Mouse (Mus musculus): ENCODE results near the gene Dlx1.

The Dlx1 gene

DNA sequence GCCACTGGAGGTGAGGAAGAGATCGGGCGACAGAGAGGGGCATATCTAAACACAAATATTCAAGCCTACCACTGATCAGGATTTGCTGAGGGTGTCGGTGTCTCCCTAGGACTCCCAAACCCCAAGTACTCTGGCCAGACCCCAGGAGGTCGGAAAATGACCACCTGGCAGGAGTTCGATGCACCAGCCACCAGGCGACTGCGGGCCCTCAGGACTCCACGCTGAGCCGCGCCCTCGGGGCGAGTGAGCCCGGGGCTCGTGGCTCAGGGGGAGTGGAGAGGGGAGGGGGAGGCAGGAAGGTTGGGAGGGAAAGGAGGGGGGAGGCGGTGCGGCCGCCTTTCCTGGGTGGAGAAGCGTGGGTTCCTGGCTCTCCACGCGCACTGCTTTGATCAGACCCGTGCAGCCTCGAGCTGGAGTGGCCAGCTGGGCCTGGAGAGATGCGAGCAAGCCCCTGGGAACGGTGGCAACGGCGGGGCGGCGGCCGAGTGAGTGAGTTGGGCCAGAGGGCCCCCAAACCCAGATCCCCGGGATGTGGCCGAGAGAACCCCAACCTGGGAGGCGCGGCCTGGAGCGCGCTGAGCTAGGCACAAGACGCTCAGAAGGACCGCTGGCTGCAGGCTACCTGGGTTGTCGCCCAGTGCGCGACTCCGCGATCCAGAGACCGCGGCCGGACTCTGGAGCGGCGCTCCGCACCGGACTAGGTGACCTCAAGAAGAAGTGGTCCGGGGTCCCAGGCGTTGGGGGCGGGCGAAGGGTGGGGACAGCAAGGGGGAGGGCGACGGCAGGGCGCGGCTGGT lies 999 bp downstream of the Dlx1 start:
- DNase-seq (ENCODE audit: low spot score in 2 of 2): peak; percentile 41 to 44

DNA sequence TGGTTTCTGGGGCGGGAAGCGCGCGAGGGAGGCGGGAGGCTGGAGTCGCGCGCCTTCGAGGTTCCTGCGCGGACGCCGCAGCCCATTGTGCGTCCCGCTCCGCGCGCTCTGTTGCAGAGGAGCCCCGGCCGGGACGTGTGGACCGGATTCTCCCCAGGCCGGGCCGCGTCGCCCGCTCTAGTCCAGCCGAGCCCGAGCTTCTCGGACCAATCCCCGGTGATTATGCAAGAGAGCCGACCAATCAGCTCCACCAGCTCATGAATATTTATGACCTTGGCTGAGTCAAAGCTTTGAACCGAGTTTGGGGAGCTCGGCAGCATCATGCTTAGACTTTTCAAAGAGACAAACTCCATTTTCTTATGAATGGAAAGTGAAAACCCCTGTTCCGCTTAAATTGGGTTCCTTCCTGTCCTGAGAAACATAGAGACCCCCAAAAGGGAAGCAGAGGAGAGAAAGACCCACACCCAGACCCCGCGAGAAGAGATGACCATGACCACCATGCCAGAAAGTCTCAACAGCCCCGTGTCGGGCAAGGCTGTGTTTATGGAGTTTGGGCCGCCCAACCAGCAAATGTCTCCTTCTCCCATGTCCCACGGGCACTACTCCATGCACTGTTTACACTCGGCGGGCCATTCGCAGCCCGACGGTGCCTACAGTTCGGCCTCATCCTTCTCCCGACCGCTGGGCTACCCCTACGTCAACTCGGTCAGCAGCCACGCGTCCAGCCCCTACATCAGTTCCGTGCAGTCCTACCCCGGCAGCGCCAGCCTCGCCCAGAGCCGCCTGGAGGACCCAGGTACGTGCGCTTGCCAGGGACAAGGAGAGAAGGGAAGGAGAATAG lies 1.8 kb downstream of the Dlx1 start:
- DNase-seq (ENCODE audit: low spot score in 2 of 2): peak; percentile 81 to 83

DNA sequence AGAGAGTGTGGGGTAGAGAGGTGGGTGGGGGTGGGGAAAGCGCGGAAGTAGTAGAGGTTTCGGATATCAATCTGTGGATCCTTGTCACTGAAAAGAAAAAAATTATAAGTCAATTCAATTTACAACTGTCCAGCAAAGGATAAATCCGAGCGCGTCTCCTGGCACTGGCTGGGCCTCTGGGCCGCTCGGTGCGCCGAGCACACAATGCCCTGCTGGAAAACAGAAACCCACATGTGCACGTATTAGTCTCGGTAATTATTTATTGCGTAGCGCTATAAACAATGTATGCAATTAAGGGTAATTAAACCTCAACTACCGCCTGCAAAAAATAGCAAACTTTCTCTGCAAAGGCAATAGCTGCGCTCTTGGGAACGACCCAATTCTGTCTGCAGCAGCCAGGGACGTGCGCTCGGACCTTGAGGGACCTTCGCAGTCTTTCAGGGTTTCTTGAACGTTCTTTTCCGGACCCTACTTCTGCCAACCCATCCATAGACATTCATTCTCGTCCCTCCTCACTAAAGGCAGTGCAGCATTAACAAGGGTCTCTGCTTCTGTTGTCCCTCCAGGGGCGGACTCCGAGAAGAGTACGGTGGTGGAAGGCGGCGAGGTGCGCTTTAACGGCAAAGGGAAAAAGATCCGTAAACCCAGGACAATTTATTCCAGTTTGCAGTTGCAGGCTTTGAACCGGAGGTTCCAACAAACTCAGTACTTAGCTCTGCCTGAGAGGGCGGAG lies 2.6 kb downstream of the Dlx1 start:
- DNase-seq (ENCODE audit: low spot score in 2 of 2): no peak

DNA sequence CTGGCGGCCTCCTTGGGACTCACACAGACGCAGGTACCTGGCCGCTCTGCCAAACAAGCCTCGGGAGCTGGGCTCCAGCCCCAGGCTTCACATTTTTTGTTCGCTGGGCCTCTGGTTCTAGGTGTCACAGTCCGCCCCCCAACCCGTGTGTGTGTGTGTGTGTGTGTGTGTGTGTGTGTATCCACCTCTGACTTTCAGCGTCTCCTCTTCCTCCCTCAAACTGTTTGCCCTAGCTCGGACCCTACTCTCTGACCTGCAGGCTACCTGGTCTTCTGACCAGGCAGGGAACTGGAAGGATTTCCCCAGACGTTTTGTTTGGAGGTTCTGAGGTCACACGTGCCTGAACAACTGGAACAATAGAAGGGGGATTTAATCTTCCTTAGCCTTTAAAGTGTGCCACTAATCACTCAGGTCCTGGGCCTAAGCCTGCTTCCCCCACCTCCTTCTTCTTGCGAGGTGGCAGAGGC lies 3.2 kb downstream of the Dlx1 start:
- no peak for DNase-seq (ENCODE audit: low spot score in 2 of 2)

DNA sequence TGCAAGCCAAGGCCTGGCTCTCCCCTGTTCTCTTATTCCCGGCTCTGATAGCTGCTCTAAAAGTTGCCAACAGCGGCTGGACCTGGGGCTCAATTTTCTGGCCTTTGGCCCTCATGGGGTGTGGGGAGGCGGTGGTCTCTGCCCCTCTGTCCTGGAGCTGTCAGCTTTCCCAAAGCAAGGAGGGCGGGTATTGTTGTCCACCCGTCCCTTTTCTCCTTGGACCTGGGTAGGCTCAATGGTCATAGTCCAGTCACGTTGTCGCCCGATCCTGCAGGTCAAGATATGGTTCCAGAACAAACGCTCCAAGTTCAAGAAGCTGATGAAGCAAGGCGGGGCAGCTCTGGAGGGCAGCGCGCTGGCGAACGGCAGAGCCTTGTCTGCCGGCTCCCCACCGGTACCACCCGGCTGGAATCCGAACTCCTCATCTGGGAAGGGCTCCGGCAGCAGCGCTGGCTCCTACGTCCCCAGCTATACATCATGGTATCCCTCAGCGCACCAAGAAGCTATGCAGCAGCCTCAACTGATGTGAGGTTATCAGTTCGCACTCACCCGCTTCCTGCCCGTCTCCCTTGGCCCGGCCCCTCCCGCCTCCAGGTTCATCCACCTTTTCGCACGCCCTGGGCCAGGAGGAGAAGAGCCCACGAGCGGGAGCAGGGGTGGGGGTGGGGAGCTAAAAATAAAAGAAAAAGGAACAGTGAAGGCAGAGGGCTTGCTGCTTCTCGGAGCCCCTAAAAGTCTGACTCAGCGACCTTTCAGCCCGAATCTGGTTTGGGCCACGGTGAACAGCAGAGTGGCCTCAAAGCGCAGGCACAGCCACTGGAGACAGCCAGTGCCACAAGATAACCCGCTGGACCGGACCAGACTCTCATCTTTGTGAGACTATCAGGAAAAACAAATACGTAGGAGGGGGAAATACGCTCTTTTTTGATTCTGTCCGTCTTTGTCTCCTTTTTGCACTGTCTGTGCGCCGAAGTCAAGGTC lies 4.4 kb downstream of the Dlx1 start:
- no peak for DNase-seq (ENCODE audit: low spot score in 2 of 2)

DNA sequence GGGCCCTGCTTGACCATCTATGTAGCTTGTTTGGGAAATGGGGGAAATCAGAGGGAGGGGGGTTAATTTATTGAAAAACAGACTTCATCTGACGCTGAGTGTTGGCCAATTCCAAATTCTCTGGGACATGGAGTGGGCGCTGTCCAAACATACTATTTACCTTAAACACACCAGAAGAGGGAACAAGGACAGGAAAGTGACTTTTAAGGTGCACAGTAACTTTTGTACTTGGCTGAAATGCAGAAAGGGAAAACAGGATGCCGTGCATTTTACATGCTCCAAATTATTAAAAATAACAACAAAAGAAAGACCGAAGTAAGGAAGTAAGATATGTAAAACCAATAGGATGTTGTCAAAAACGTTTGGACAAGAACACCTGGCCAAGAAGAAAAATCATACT lies 5.2 kb downstream of the Dlx1 start:
- no peak for DNase-seq (ENCODE audit: low spot score in 2 of 2)

DNA sequence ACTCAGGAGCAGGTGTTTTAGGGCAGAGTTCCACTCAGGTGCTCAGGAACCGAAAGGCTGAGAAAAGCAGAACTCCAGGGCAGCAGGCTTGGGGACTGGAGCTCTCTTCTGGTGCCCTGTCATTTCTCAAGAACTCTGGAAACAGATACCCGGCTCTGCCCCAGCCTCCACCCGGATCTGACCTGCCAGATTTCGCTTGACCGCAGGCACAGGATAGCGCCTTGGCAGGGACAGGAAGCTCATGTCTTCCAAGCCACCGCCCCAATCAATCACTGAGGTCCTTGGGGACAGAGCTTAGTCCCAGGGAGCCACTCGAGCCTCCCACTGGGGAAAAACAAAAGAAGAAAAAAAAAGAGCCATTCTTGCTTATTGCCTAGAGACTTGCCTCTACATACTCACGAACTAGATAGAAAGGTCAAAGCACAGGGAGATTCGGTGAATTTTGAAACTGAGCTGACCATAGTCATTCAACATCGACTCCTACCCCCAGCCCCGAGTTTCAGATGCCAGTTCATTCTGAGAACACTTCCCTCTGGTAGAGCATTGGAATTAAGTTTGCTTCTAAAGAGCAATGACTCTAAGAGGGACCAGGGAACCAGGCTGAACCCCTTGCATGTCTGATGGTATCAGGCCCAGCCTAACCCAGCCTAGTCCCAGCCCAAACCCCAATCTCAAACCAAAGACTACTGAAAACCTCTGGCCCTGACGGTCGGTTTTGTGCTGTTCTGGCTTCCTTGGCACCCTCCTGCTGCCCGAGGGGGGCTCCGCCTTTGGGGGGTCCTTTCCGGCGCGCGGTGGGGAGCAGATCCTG lies 6.5 kb downstream of the Dlx1 start:
- DNase-seq (ENCODE audit: low spot score in 2 of 2): no peak

DNA sequence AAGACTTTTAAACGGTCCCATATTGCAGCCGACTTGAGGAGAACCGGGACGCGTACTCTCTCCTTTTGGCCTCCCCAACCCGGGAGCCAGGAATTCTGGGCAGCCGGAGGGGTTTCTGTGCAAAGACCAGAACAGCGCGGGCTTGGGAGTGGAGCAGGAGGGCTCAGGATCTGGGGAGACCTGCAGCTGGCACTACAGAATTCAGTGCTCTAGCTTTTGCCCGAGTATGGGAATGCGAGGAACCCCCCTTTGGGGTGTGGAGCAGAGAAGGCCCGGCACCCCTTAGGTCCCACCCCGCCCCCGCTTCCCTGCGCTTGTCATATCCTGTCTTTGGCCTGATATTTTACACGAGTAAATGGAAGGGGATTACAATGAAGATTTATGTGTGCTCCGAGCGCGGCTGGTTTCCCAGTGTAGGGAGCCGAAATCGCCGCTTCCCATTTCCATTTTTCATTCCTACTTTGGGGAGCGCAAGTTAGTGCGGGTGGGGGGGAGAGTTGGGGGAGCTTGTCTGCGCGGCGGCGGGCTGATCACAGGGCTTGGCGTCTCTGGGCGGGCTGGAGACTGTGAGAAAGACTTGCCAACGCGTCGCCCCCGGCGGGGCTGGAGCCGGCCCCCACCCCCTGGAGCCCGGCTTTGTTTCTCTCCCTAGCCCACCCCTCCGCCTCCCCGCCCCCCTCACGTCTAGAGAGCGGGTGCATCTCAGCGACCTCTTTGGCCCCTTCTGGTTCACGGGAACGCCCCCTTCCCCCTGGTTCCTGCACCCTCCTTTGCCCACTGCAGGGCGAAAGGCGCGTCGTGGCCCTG lies 12.9 kb downstream of the Dlx1 start:
- peak in 1 of 2 experiments; percentile 51 for DNase-seq (ENCODE audit: low spot score in 2 of 2)

DNA sequence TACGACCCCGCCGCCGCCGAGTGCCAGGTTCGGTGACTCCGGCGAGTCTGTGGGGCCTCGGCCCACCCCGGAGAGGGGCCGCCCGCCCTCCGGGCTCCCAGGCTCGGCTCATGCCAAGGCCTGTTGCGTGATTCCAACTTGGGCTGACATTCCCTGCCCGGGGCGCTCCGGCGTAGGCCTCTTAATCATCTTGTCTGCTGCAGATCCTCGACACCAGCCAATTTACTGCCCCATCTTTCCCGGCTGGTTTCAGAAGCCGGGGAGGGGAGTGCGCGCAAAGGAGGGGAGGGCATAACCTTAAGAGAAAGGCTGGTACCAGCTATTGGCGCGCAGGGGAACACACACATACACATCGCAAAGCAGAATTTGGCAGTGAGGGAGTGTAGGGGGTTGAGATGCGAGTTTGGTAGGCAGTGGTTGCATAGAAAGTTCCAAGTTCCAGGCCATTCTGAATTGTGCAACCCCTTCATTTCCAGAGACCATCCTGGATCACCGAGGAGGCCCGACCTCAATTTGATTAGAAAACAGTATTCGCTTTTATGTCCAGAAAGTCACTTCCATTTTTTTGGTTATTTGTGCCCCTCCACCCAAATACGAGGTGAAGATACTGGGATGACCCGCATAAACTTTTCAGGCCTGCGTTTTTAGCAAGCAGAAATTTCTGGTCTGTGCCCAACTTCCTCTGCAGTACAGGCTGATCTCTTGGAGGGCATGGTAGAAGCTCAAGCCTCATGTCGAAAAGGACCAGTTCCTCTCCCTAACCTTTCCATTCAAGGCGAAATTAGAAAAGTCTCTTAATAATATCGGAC lies 13.7 kb downstream of the Dlx1 start:
- DNase-seq (ENCODE audit: low spot score in 2 of 2): no peak

DNA sequence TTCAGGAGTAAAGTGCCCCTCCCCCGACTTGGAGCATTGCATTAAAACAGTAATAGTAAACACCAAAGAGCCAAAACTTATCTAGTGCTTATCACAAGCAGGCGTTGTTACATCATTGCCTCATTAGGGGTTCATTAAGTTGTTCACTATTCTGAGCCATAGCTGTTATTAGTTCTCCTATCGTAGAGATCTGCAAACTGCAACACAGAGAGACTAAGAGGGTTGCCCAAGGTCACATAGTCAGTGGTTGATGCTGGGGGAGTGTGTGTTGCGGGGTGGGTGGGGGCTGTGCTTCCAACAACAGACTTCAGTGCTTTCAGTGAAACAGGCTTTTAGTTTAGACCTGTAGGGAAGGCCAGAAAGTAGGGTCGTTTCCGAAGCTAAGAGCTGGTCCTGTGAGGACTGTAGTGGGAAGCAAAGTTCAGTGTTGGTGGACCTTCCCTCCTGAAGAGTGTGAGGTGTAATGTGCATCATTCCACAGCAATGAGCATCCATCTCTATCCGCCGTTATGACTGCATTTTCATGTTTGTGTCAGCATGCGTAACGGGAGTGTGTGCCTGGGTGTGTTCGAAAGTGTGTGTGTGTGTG lies 14.4 kb downstream of the Dlx1 start:
- DNase-seq (ENCODE audit: low spot score in 2 of 2): no peak

DNA sequence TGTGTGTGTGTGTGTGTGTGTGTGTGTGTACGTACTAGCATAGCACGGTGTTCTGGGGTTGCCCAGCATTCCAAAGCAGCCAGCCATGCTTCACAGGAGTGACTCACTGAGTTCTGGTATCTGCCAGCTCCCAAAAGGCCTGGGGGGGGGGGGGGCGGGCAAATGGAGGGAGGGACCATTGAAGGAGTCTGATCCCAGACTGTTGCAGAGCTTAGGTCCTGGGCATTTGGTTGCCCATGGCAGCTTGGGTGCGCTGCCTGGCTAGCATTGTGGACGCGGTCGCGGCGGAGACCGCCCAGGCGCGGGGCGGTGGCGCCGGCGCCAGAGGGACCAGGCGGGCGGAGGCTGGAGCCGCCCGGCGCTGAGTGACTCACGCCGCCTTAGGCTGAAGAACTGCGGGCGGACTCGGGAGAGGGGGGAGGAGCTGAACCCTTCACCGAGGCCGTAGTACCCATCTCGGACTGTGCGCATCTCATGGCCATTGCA lies 14.9 kb downstream of the Dlx1 start:
- DNase-seq (ENCODE audit: low spot score in 2 of 2): no peak

DNA sequence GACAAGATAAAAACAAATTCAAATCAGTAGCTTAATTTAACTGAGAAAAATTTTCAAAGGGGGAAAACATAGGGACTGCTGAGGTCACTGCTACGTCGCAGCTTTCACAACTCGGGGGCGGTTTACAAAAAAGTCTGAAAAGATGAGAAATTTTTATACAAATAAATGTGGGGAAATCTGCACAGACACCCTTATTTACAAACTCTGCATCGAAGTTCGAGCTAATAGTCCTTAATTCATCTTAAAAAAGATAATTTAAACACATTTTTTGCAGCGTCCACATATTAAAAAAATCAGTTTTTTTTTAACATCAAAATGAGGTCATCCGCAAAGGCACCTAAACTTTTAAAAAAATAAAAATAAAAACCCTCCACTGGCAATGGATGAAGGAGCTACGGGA lies 15.6 kb downstream of the Dlx1 start:
- no peak for DNase-seq (ENCODE audit: low spot score in 2 of 2)

DNA sequence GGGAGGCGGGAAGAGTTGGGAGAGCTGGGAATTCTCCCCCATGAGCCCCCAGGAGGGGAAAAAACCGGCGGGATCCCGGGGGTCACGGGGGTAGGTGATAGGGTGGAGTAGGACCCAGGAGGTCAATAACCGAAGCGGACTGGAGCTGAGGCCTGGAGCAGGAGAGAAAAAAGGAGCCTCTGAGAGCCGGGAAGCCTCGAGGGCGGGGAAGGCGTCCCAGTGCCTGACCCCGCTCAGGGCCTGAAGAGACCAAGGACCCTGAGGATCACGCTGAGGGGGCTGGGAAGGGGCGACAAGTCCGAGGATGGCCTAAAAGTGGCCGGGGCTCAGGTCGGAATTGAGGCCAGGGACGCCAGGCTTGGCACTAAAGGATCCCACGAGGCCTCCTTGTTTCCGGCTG lies 16.0 kb downstream of the Dlx1 start:
- no peak for DNase-seq (ENCODE audit: low spot score in 2 of 2)

DNA sequence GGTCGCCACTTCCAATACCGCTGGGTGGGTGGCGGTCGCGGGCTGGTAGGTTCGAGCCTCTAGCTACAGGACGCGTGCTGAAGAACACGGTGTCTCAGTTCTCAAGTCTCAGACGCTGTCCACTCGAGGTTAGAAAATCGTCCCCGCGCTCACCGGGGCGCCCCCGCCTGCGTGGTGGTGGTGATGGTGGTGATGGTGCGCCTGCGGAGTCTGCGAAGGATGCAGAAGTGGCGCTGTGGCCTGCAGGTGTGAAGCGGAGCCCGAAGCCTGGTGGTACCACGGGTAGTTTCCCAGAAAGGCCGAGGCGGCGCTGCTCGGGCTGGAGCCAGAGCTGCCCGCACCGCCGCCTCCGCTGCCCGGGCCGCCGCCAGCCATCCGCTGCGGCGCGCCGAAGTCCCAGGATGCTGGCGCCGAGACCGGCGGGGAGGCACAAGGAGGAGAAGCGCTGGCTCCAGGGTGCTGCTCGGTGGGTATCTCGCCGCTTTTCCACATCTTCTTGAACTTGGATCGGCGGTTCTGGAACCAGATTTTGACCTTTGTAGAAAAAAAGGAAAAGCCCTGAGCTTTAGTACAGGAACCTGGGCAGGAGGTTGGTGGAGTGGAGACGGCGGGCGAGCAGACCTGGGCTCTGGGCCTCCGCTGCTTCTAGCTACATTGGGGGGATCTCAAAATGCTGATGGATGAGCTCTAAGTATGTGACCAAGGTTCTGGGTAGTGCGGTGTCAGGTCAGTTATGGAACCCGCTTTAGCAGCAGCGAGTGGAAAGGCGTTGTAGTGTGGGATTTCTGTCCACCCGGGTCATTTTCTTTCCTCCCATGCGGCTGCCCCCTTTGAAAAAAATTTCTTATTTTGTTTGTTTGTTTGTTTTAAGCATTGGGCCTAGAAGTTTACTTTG lies 16.7 kb downstream of the Dlx1 start:
- DNase-seq (ENCODE audit: low spot score in 2 of 2): peak in 1 of 2 experiments; percentile 30

DNA sequence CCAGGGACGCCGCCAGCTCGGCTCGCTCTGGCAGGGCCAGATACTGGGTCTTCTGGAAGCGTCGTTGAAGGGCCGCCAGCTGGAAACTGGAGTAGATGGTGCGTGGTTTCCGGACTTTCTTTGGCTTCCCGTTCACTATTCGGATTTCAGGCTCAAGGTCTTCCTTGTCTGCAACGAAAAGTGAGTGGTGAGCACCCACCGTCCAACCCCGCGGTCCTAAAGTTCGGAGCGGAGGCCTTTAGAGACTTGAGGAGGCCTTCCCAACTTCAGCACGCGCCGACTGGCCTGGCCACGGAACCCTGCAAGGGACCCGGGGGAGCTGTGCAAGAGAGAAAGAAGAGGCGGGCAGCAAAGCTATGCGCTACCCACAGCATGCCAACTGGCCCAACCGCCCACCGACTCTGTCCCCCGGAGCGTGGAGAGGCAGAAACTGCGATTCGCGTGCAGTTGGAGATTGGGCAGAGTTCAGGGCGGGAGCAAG lies 17.5 kb downstream of the Dlx1 start:
- DNase-seq (ENCODE audit: low spot score in 2 of 2): peak in 1 of 2 experiments; percentile 35

DNA sequence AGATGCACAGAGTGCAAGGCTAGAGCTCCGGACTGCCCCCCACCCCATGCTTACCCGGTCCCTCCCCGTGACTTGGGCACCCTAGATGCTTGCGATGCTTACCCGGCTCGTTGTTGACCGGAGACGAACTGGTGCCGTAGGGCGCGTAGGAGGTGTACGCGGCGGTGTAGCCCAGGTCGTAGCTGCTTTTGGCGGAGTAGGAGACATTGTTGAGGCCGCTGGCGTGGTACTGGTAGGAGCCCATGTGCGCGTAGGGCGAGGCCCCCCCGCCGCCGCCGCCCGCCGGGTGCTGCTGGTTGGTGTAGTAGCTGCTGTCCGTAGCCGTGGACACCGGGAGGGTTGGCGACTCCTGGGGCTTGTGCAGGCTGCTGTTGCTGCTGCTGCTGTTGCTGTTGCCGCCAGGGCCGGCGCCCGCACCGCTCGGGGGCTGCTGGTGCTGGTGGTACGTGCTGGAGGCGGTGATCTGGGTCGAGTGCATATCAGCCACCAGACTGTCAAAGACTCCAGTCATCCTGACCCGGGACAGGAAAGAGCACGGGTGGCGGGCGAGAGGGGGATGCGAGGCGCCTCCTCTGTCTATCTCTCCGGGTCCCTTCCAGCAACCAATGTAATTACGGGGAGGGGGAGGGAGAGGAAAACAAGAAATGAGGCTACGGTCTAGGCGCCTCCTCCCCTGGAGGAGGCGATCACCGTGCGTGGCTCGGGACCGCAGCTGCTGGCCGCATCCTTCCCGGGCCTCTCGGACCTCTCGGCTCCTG lies 18.1 kb downstream of the Dlx1 start:
- DNase-seq (ENCODE audit: low spot score in 2 of 2): peak; percentile 54 to 59
